Mouse (Mus musculus): Measurements from ENCODE around the gene Uxs1.

Gene Uxs1

GRCm38 (mm10) chr1:43789765-43790164, 37.8 kb downstream of the Uxs1 start:
- DNase-seq, result no peak

GRCm38 (mm10) chr1:43786711-43787110, 40.9 kb downstream of the Uxs1 start:
- no peak for DNase-seq

GRCm38 (mm10) chr1:43785316-43785715, 42.3 kb downstream of the Uxs1 start:
- DNase-seq, result no peak

GRCm38 (mm10) chr1:43783186-43783585, 44.4 kb downstream of the Uxs1 start:
- DNase-seq, result no peak

- DNase-seq, result no peak
Measured at GRCm38 (mm10) chr1:43782680-43783079, 44.9 kb downstream of the Uxs1 start.

- DNase-seq, result no peak
Measured at GRCm38 (mm10) chr1:43781672-43782071, 45.9 kb downstream of the Uxs1 start.

GRCm38 (mm10) chr1:43781195-43781594, 46.4 kb downstream of the Uxs1 start:
- DNase-seq, result peak in 1 of 2 experiments; percentile 29

- peak in 1 of 2 experiments; percentile 51 for DNase-seq
Measured at GRCm38 (mm10) chr1:43776106-43776505, 51.5 kb downstream of the Uxs1 start.

GRCm38 (mm10) chr1:43774126-43774525, 53.5 kb downstream of the Uxs1 start:
- no peak for DNase-seq

- DNase-seq, result no peak
Measured at GRCm38 (mm10) chr1:43772694-43773093, 54.9 kb downstream of the Uxs1 start.

- DNase-seq, result no peak
Measured at GRCm38 (mm10) chr1:43770032-43770431, 57.6 kb downstream of the Uxs1 start.

GRCm38 (mm10) chr1:43769348-43769747, 58.3 kb downstream of the Uxs1 start:
- no peak for DNase-seq

- no peak for DNase-seq
Measured at GRCm38 (mm10) chr1:43768385-43768990, 59.1 kb downstream of the Uxs1 start.

- DNase-seq, result no peak
Measured at GRCm38 (mm10) chr1:43766328-43766727, 61.3 kb downstream of the Uxs1 start.

- no peak for DNase-seq
Measured at GRCm38 (mm10) chr1:43764481-43764880, 63.1 kb downstream of the Uxs1 start.

- no peak for DNase-seq
Measured at GRCm38 (mm10) chr1:43760085-43760484, 67.5 kb downstream of the Uxs1 start.

- DNase-seq, result no peak
Measured at GRCm38 (mm10) chr1:43754448-43755312, 72.9 kb downstream of the Uxs1 start.

- no peak for DNase-seq
Measured at GRCm38 (mm10) chr1:43738519-43738894, 89.1 kb downstream of the Uxs1 start.

GRCm38 (mm10) chr1:43737812-43738518, 89.6 kb downstream of the Uxs1 start:
- peak in 1 of 2 experiments; percentile 68 for DNase-seq

GRCm38 (mm10) chr1:43732657-43733056, 94.9 kb downstream of the Uxs1 start:
- DNase-seq, result no peak

- DNase-seq, result no peak
Measured at GRCm38 (mm10) chr1:43732100-43732499, 95.5 kb downstream of the Uxs1 start.

GRCm38 (mm10) chr1:43730491-43730924, 97.1 kb downstream of the Uxs1 start, which contains the start of gene 1500015O10Rik:
TSS of gene 1500015O10Rik (plus strand) at chr1:43730602.
- DNase-seq, result peak; percentile 65 to 74

GRCm38 (mm10) chr1:43722459-43722858, 105.1 kb downstream of the Uxs1 start:
- no peak for DNase-seq

GRCm38 (mm10) chr1:43718793-43719192, 108.8 kb downstream of the Uxs1 start:
- DNase-seq, result no peak

All from lung, postnatal 4 days (tissue).